Mouse (Mus musculus) small intestine, adult 2 months (tissue): ENCODE data around the gene Rap1a. TPM values are rescaled to one million over a fixed set of nuclear protein-coding genes. Genes with fewer than 3 reads are reported as not detected.
A peak's percentile ranks its signal among the peaks of the same experiment; 100 is the strongest.

Source experiments
- H3K27ac ChIP-seq: fragments of 200-500 bp; 2 replicates; pipeline ENCODE4 v1.5.1; 2012; ENCODE audit warnings: low read depth, low read length, control low read depth, inconsistent platforms; ENCODE audit not compliant: insufficient read depth
- H3K27me3 ChIP-seq: fragments of 200-500 bp; 2 replicates; pipeline ENCODE4 v1.6.1; 2012; ENCODE audit warnings: mild to moderate bottlenecking, moderate library complexity, low read length, inconsistent platforms; ENCODE audit not compliant: control insufficient read depth, insufficient read depth
- H3K36me3 ChIP-seq: fragments of 200-500 bp; 2 replicates; pipeline ENCODE4 v1.6.1; 2012; ENCODE audit warnings: mild to moderate bottlenecking, low read length, control low read depth, inconsistent platforms; ENCODE audit not compliant: control insufficient read depth, insufficient read depth
- H3K4me1 ChIP-seq: fragments of 200-500 bp; 2 replicates; pipeline ENCODE4 v1.6.1; 2012; ENCODE audit warnings: low read length, inconsistent platforms, mixed read lengths; ENCODE audit not compliant: control insufficient read depth, insufficient read depth, insufficient read length
- H3K4me3 ChIP-seq: fragments of 200-500 bp; 2 replicates; pipeline ENCODE4 v1.5.1; 2012; ENCODE audit warnings: low read depth, mild to moderate bottlenecking, control low read depth, inconsistent platforms, low read length, moderate library complexity
- CTCF ChIP-seq: fragments of 200-500 bp; IDR thresholded peaks from 2 replicates; pipeline ENCODE4 v1.5.1; 2012; ENCODE audit warnings: low read depth, mild to moderate bottlenecking, control low read depth, inconsistent platforms, low read length, moderate library complexity, mixed read lengths; ENCODE audit not compliant: insufficient replicate concordance, insufficient read length; ENCODE audit errors: extremely low read depth
- POLR2A ChIP-seq: fragments of 200-500 bp; IDR thresholded peaks from 2 replicates; pipeline ENCODE4 v1.6.1; 2012; ENCODE audit warnings: low read depth, mild to moderate bottlenecking, control low read depth, inconsistent platforms, low read length, moderate library complexity
- WGBS: fragments of 180-500 bp; shearing (Covaris S2); methylation state at CpG from one replicate; pipeline ENCODE4 v1.1.7; 2018; 5-methylcytosine and 5-hydroxymethylcytosine counted together
- polyA plus RNA-seq: library from polyadenylated mRNA; depleted of rRNA; stranded (reverse); fragments of >200 nt; gene quantifications from 2 replicates; pipeline ENCODE4 v1.2.3, GENCODE M21; 2012

Gene Rap1a
- polyA plus RNA-seq, 1 experiment, result 0.89 TPM

DNA sequence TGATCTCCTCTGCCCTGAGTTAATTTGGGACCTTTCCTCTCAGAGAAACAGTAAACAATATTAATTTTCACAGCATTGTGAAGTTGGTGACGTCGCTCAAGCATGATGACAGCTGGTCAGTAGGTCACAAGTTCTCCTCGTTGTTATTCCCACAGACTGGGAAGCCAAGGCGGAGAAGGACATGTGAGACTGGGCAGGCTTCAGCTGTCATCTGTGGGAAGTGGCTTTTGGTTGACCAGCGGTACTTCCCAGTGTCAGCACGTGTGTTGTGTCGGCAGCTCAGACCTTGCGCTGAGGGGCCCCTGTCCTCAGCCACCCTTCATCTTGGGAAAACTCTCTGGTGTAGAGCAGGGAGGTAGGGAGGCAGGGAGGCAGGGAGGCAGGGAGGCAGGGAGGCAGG, 15.0 kb upstream of the Rap1a start:
- H3K36me3 ChIP-seq, result no peaks in the 10 kb centered on the region
- H3K4me3 ChIP-seq, result no peak overlapping the region
- TF ChIP-seq CTCF, result no peak
- no peak for TF ChIP-seq POLR2A
- WGBS, result 59% methylated on average over 8 of the region's 8 CpGs
- H3K27me3 ChIP-seq, result no peaks in the 10 kb centered on the region
- H3K27ac ChIP-seq, result 0 out of 2 replicates have a peak overlapping the region, but pooled peaks have one; percentile 7
- H3K4me1 ChIP-seq, result peaks cover 2% of the 10 kb centered on the region

DNA sequence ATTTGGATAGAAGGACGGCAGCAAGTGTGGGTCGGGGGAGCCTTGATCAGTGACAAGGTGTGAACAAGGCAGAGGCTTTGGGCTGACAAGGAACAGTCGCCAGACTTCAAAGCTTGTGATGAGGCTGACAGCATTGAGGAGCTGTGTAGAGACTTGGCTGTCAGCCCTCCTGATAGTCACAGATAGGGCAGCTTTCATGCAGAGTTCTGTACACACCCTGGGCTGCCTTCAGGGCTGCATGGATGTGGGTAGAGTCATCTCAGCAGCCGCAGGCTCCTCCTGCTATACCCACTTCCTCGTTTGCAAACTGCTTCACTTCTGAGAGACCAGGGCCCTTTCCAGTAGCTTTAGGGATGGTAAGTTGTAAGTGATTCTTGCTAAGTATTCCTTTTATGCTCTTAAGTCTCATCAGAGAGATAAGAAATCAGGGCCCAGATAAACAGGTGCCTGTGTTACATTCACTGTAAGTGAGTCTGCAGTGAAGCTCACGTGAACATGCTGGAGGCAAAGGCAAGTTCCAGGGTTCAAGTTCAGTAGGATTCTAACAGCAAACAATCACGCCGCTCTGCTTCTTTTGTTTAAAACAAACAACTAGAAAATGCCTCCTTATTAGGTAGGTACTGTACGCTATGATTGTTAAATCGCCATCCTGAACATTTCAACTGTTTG, 14.2 kb upstream of the Rap1a start:
- peaks cover 2% of the 10 kb centered on the region for H3K4me1 ChIP-seq
- no peak overlapping the region for H3K4me3 ChIP-seq
- no peaks in the 10 kb centered on the region for H3K27me3 ChIP-seq
- 40% methylated on average over 10 of the region's 10 CpGs for WGBS
- peak overlapping the region; percentile 7; the same call in 1 of the 2 replicates for H3K27ac ChIP-seq
- TF ChIP-seq CTCF (no peak), POLR2A (no peak)
- H3K36me3 ChIP-seq, result no peaks in the 10 kb centered on the region

DNA sequence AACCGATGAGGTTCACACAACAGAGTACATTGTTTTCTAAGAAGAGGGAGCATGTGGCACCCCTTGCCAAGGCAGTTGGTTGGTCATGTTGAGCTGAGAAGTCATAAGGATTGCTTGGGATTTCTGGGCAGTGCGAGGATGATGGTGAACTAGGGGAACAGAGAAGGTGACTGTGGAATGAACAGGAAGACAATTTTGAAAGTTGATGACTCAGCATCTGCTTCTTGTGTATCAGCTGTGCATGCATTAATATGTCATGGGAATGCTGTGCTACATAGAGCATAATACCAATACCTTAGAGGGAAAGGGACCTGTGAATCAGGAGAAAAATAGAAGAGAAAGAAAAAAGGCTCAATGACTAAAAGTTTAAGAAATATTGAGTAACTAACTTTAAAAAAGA, 10.0 kb upstream of the Rap1a start:
- H3K27me3 ChIP-seq, result no peaks in the 10 kb centered on the region
- H3K4me3 ChIP-seq, result no peak overlapping the region
- TF ChIP-seq CTCF, result no peak
- no peak for TF ChIP-seq POLR2A
- H3K4me1 ChIP-seq, result peaks cover 6% of the 10 kb centered on the region
- no peak overlapping the region for H3K27ac ChIP-seq
- 90% methylated on average over 2 of the region's 2 CpGs for WGBS
- no peaks in the 10 kb centered on the region for H3K36me3 ChIP-seq

DNA sequence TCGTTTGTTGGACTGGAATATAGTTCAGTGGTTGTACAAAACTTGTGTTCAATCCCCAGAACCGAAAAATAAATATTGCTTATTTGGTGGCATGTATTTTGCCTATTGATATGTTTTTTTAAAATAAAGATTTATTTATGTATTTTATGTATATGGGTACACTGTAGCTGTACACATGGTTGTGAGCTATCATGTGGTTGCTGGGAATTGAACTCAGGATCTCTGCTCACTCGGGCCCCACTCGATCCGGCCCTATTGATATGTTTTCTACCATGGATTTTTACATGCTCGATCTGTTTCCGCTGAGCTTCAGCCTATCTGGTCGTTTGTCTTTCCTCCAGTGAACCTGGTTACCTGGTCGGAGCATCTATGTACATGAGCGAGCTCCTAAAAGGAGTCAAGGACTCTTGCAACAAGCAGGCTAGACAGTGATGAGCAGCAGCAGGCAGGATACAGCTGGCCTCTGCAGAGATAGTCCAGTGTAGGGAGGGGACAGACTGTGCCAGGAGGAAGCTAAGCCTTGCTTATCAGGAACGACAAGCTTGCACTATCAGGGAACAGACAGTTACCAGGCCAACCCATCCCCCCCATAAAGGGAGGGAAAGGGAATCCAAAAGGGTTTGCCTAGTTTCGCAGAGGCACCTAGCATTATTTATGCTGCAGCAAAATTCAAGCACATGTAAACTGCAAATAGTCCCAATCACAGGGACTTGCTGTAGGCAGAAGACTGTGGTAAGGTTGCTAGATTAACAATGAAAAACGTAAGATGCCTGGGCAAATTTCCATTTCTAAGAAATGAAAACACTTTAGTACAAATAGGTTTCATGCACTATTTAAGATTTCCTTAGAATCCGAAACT, 7.3 kb upstream of the Rap1a start:
- TF ChIP-seq POLR2A, result no peak
- TF ChIP-seq CTCF, result no peak
- peak overlapping the region; percentile 52 for H3K27ac ChIP-seq
- WGBS, result 53% methylated on average over 14 of the region's 14 CpGs

GRCm38 (mm10) chr3:105807672-105808071, 6.5 kb upstream of the Rap1a start:
- H3K4me3 ChIP-seq, result no peak overlapping the region
- H3K27me3 ChIP-seq, result no peaks in the 10 kb centered on the region
- WGBS, result 15% methylated on average over 1 of the region's 1 CpGs
- H3K4me1 ChIP-seq, result peaks cover 7% of the 10 kb centered on the region; the same call in 1 of the 2 replicates
- no peaks in the 10 kb centered on the region for H3K36me3 ChIP-seq
- H3K27ac ChIP-seq, result peak overlapping the region; percentile 52; the same call in 1 of the 2 replicates
- TF ChIP-seq CTCF, result no peak
- no peak for TF ChIP-seq POLR2A

More for the DNA sequence above, 7.3 kb upstream of the Rap1a start:
- Histone ChIP-seq H3K4me3 (no peak overlapping the region), H3K27me3 (no peaks in the 10 kb centered on the region), H3K4me1 (peaks cover 5% of the 10 kb centered on the region; the same call in 1 of the 2 replicates), H3K36me3 (no peaks in the 10 kb centered on the region)

DNA sequence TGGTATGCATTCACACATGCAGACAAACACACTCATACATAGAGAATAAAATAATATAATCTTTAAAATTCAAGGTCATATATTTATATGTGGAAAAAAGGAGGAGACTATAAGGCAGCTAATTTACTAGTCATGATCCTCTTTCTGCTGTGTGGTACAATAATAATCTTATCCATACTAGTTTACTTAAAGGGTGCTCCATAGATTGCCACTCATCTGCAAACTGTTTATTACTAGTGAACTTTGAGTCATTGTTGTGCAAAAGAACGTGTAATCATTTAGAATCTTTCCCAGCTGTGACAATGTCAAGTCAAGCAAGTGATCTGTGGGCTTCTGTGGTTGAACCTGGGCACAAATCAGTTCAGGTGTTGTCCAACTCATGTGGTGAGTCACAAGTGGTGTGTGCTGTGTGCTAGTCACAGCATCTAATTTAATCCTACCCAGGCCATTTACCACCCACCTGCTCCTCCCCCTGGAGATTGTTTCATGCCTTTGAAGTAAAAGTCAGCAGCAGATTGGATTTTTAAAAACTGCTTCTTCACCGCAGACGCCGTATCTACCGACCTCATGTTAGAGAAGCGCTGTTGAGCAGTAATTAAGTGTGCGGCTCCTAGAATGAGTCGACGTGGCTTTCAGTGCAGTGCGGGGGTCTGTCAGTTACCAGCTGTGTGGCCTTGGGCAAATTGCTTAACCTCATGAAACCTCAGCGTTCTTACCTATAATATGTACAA, 5.5 kb upstream of the Rap1a start:
- 51% methylated on average over 11 of the region's 11 CpGs for WGBS
- Histone ChIP-seq H3K4me1 (peaks cover 11% of the 10 kb centered on the region; the same call in 1 of the 2 replicates), H3K27me3 (no peaks in the 10 kb centered on the region), H3K27ac (peak overlapping the region; percentile 71), H3K36me3 (no peaks in the 10 kb centered on the region), H3K4me3 (no peak overlapping the region)
- no peak for TF ChIP-seq POLR2A
- no peak for TF ChIP-seq CTCF
